Mouse (Mus musculus): ENCODE data around the gene Misp. TPM values are rescaled to one million over a fixed set of nuclear protein-coding genes. Genes with fewer than 3 reads are reported as not detected.

Gene Misp
- polyA plus RNA-seq, 1 experiment: 17.9 TPM

DNA sequence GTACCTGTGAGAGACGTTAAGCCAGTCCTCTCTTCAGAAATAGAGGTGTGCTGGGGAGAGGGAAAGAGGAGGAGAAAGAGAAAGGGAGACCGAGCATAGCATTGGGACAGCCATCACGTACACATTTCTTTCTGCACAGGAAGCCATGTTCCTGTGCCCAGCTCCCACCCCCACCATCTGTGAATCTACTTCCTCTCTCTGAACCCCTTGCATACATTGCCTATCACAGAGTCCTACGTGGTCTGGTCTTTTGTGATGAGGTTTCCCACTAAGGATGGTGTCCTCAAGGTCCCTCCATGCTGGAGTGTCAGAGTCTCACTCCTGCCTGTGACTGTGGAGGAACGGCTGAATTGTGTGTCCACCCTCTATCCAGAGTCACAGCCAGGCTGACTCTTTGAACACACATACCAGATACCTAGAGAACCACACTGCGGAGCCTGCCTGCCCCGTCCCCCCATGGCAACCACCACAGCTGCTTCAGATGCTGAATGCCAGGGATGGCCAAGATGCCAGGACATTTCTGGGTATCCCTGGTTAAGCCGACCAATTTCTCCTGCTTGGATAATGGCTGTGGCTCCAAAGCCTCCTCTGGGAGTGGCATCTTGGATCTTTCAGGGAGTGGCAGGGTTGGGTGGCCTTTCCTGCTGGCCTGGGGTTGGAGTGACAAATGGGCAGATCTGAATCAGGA, 29.3 kb downstream of the Misp start:
- WGBS: 79% methylated on average over 8 of the region's 8 CpGs
- no peak overlapping the region for H3K4me3 ChIP-seq (ENCODE audit: insufficient read depth, low read depth, low read length)
- H3K27me3 ChIP-seq (replicated peaks; ENCODE audit: control insufficient read depth, insufficient read depth, low read length): no peaks in the 10 kb centered on the region
- no peak for DNase-seq
- peaks cover 20% of the 10 kb centered on the region for H3K4me1 ChIP-seq (ENCODE audit: control insufficient read depth, insufficient read depth, low read length)
- no peaks in the 10 kb centered on the region for H3K36me3 ChIP-seq (ENCODE audit: control insufficient read depth, insufficient read depth, low read length)
- TF ChIP-seq POLR2A (IDR thresholded peaks at IDR 0.05; ENCODE audit: low read depth, low read length) (no peak), CTCF (conservative IDR thresholded peaks at IDR 0.05; ENCODE audit: insufficient read depth, insufficient read length, low read depth, low read length) (no peak)
- no peak overlapping the region for H3K27ac ChIP-seq (ENCODE audit: insufficient read depth, low read depth, low read length)

DNA sequence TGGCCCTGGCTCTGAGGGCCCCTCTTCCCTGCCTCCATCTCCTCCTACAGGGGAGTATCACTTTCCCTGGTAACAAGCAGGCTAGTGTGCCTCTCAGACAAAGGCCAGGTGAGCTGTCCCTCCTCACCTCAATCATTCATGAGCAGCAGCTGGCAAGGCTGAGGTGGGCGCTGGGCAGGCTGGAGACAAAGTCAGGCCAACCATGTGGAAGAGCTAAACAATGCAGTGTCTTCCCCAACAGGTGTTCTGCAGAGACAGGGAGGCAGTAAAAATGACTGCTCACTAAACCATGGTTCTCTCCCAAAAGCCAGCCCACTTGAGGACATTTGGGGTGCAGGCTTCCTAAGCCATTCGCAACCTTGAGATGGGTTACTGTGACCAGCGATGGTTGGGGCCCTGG, 30.9 kb downstream of the Misp start:
- 67% methylated on average over 3 of the region's 3 CpGs for WGBS

DNA sequence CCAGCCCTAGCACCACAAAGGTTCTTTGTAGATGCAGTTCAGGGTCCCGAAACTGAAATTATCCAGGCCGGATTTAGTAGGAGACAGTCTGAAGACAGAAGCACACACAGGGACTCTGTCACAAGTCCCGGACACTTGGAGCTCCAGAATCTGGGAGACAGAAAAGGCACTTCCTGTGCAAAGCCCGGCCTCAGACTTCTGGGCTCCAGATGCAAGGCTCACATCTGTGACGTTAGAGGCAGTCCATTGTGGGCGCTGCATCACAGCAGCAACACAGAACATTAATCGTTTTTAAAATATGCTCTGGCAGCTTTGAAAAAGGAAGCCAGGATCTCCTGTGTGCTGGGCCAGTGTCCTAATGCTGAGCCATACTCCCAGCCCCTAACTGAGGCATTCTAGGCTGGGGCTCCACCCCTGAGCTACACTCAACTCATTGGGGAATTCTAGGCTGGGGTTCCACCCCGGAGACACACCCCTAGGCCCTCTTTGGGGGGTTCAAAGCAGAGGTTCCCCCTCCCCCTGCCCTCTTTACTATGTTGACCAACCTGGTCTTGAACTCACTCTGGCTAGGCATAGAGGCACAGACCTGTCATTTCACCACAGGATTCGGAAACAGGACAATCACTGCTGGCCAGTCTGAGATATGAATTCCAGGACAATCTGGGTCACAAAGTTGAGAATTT, 31.5 kb downstream of the Misp start:
- Histone ChIP-seq H3K36me3 (ENCODE audit: control insufficient read depth, insufficient read depth, low read length) (no peaks in the 10 kb centered on the region; the same call in 1 of the 2 replicates), H3K27ac (ENCODE audit: insufficient read depth, low read depth, low read length) (peak overlapping the region; percentile 96), H3K27me3 (replicated peaks; ENCODE audit: control insufficient read depth, insufficient read depth, low read length) (no peaks in the 10 kb centered on the region), H3K4me1 (ENCODE audit: control insufficient read depth, insufficient read depth, low read length) (peaks cover 31% of the 10 kb centered on the region), H3K4me3 (ENCODE audit: insufficient read depth, low read depth, low read length) (no peak overlapping the region)
- no peak for TF ChIP-seq POLR2A (IDR thresholded peaks at IDR 0.05; ENCODE audit: low read depth, low read length)
- no peak for TF ChIP-seq CTCF (conservative IDR thresholded peaks at IDR 0.05; ENCODE audit: insufficient read depth, insufficient read length, low read depth, low read length)
- WGBS: 53% methylated on average over 9 of the region's 9 CpGs
- peak; percentile 87 for DNase-seq

More for the DNA sequence above, 30.9 kb downstream of the Misp start:
- TF ChIP-seq POLR2A (IDR thresholded peaks at IDR 0.05; ENCODE audit: low read depth, low read length) (no peak), CTCF (conservative IDR thresholded peaks at IDR 0.05; ENCODE audit: insufficient read depth, insufficient read length, low read depth, low read length) (no peak)
- peaks cover 25% of the 10 kb centered on the region for H3K4me1 ChIP-seq (ENCODE audit: control insufficient read depth, insufficient read depth, low read length)
- H3K27me3 ChIP-seq (replicated peaks; ENCODE audit: control insufficient read depth, insufficient read depth, low read length): no peaks in the 10 kb centered on the region
- DNase-seq: no peak
- no peaks in the 10 kb centered on the region for H3K36me3 ChIP-seq (ENCODE audit: control insufficient read depth, insufficient read depth, low read length)
- H3K4me3 ChIP-seq (ENCODE audit: insufficient read depth, low read depth, low read length): no peak overlapping the region
- H3K27ac ChIP-seq (ENCODE audit: insufficient read depth, low read depth, low read length): peak overlapping the region; percentile 96

DNA sequence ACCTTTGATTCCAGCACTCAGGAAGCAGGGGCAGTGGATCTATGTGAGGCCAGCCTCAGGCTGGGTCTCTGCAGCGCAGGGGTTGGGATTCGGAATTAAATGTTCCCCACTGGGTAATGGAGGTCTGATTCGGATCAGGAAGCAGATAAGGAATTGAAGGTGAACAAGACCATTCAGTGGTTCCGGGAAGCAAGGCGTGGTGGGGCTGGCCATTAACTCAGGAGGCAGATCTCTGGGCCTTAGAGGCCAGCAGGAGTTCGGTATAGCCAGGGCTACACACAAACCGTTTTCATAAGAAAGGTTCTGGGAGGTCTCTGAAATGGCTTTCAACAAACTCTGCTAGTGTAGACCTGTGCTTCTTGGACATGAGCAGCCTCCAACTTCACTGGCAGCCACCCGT, 32.0 kb downstream of the Misp start:
- Histone ChIP-seq H3K4me1 (ENCODE audit: control insufficient read depth, insufficient read depth, low read length) (peaks cover 37% of the 10 kb centered on the region), H3K4me3 (ENCODE audit: insufficient read depth, low read depth, low read length) (peak overlapping the region; percentile 56), H3K36me3 (ENCODE audit: control insufficient read depth, insufficient read depth, low read length) (no peaks in the 10 kb centered on the region; the same call in 1 of the 2 replicates), H3K27me3 (replicated peaks; ENCODE audit: control insufficient read depth, insufficient read depth, low read length) (no peaks in the 10 kb centered on the region), H3K27ac (ENCODE audit: insufficient read depth, low read depth, low read length) (peak overlapping the region; percentile 96)
- DNase-seq: no peak
- TF ChIP-seq POLR2A (IDR thresholded peaks at IDR 0.05; ENCODE audit: low read depth, low read length) (no peak), CTCF (conservative IDR thresholded peaks at IDR 0.05; ENCODE audit: insufficient read depth, insufficient read length, low read depth, low read length) (no peak)
- WGBS: 14% methylated on average over 8 of the region's 8 CpGs

DNA sequence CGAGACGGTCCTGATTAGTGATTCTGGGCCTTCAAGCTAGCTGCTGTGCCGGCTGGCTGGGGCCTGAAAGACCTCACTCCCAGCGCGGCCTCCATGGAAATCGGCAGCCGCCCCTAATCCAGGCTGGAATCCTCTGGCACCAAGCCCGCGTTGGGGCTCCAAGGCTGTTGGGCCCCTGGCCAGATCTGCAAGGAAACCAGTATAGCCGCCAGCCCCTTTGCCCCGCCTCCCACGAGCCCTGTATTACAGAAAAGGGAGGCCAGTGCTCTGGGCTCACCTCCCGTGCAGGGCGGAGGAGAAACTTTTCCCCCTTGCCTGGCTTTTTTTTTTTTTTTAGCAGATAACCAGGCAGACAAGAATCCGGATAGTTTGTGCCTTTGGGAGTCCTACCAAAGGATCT, 32.6 kb downstream of the Misp start:
- WGBS: under 1% methylated on average over 15 of the region's 15 CpGs
- Histone ChIP-seq H3K27ac (ENCODE audit: insufficient read depth, low read depth, low read length) (peak overlapping the region; percentile 96), H3K4me1 (ENCODE audit: control insufficient read depth, insufficient read depth, low read length) (peaks cover 42% of the 10 kb centered on the region), H3K4me3 (ENCODE audit: insufficient read depth, low read depth, low read length) (peak overlapping the region; percentile 56), H3K27me3 (replicated peaks; ENCODE audit: control insufficient read depth, insufficient read depth, low read length) (no peaks in the 10 kb centered on the region), H3K36me3 (ENCODE audit: control insufficient read depth, insufficient read depth, low read length) (no peaks in the 10 kb centered on the region; the same call in 1 of the 2 replicates)
- DNase-seq: peak; percentile 98
- TF ChIP-seq POLR2A (IDR thresholded peaks at IDR 0.05; ENCODE audit: low read depth, low read length) (no peak), CTCF (conservative IDR thresholded peaks at IDR 0.05; ENCODE audit: insufficient read depth, insufficient read length, low read depth, low read length) (no peak)

DNA sequence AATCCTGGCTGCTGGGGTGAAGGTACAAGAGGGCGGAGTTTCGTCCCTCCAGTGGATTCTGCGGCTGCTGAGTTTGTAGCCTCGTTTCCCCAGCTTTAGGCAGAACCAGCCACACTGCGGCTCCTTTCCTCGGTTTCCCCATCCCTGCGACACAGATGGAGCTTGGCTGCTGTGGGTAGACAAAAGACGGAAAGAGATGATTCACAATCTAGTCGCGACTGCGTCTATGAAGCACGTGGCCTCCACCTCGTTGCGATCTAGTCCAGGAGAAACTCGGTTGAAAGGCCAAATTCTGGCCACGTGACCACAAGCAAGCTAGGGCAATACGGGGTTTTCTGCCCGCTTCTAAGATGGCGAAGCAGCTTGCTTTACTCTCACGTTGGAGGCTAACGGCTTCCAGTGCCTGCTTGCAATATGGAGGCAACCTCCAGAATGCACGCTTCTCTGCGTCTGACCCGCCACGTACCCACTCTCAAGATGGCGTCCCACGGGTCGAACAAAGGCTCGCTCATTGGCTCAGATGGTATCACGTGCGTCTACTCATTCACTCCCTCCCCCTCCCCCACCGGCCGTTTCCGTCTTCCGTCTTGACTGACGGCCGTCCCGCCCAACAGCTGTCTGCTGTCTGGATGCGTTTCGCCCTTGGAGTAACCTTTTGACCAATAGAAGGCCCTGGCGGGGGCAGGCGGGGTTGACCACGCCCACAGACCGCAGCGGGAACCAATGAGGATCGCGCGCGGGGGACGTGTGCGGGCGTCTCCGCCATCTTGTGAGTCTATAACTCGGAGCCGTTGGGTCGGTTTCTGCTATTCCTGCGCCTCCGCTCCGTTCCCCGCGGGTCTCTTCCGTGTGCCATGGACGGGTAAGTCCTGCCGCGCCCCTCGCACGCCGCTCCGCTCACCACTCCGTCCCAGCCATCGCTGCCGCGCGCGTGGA, 33.3 kb downstream of the Misp start, which contains the start of gene Ptbp1:
Gene Ptbp1, plus strand, starts transcription at position 568 of the 936 bp plus-strand sequence.
- Histone ChIP-seq H3K36me3 (ENCODE audit: control insufficient read depth, insufficient read depth, low read length) (peaks cover 1% of the 10 kb centered on the region; the same call in 1 of the 2 replicates), H3K27ac (ENCODE audit: insufficient read depth, low read depth, low read length) (peak within 1 kb of the TSS; percentile 97), H3K4me1 (ENCODE audit: control insufficient read depth, insufficient read depth, low read length) (peaks cover 50% of the 10 kb centered on the region), H3K27me3 (replicated peaks; ENCODE audit: control insufficient read depth, insufficient read depth, low read length) (no peaks in the 10 kb centered on the region), H3K4me3 (ENCODE audit: insufficient read depth, low read depth, low read length) (peak within 1 kb of the TSS; percentile 78)
- DNase-seq: peak; percentile 100
- under 1% methylated on average over 75 of the region's 75 CpGs for WGBS
- TF ChIP-seq POLR2A (IDR thresholded peaks at IDR 0.05; ENCODE audit: low read depth, low read length) (peak; percentile 97), CTCF (conservative IDR thresholded peaks at IDR 0.05; ENCODE audit: insufficient read depth, insufficient read length, low read depth, low read length) (no peak)

Measured in kidney, adult 2 months (tissue).